Mouse (Mus musculus): ENCODE measurements around the gene Ndufa5. TPM values are rescaled to one million over a fixed set of nuclear protein-coding genes. Genes with fewer than 3 reads are reported as not detected.

Ndufa5 gene
- polyA plus RNA-seq, 1 experiment from 2014 or later, result 671 TPM

DNA sequence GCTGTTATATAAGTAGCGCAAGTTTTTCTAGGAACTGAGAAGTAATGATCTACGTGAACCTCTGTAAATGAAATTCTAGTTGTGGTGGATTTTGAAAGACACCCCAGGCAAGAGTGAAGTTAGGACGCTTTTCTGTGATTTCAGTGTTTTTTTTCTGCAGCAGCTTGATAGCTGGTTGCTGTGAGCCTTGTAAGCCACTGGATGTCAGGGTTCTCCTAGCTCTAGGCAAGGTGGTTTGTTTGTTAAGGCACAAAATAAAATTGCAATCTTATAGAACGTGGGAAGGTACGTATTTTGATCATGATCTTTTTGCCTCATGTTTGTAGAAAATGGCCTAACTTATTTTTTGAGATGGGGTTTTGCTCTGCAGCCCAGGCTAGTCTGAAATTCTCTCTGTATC lies 41.1 kb upstream of the Ndufa5 start:
- WGBS, result 85% methylated on average over 5 of the region's 5 CpGs
- no peak overlapping the region for H3K4me2 ChIP-seq (replicated peaks; ENCODE audit: low read depth)
- H3K9ac ChIP-seq (ENCODE audit: low read depth, low read length), result no peak overlapping the region
- H3K36me3 ChIP-seq (ENCODE audit: control insufficient read depth, insufficient read depth), result no peaks in the 10 kb centered on the region
- ATAC-seq, result no peak
- no peaks in the 10 kb centered on the region for H3K4me1 ChIP-seq (replicated peaks; ENCODE audit: control insufficient read depth, insufficient read depth, low read length)
- H3K27me3 ChIP-seq (replicated peaks; ENCODE audit: control insufficient read depth, insufficient read depth, low read length), result no peaks in the 10 kb centered on the region
- H3K4me3 ChIP-seq (ENCODE audit: low read depth, low read length), result no peak overlapping the region
- peak; percentile 46 for TF ChIP-seq CTCF (IDR thresholded peaks at IDR 0.05; ENCODE audit: low read depth)
- no peak overlapping the region for H3K27ac ChIP-seq (ENCODE audit: low read depth, low read length)
- no peaks in the 10 kb centered on the region for H3K9me3 ChIP-seq (ENCODE audit: control insufficient read depth)

GRCm38 (mm10) chr6:24564886-24565285 lies 37.1 kb upstream of the Ndufa5 start:
- H3K4me3 ChIP-seq (ENCODE audit: low read depth, low read length), result no peak overlapping the region
- no peak overlapping the region for H3K4me2 ChIP-seq (replicated peaks; ENCODE audit: low read depth)
- H3K27me3 ChIP-seq (replicated peaks; ENCODE audit: control insufficient read depth, insufficient read depth, low read length), result no peaks in the 10 kb centered on the region
- H3K9ac ChIP-seq (ENCODE audit: low read depth, low read length), result no peak overlapping the region
- H3K27ac ChIP-seq (ENCODE audit: low read depth, low read length), result no peak overlapping the region
- no peaks in the 10 kb centered on the region for H3K9me3 ChIP-seq (ENCODE audit: control insufficient read depth)
- no peaks in the 10 kb centered on the region for H3K36me3 ChIP-seq (ENCODE audit: control insufficient read depth, insufficient read depth)
- WGBS, result 92% methylated on average over 1 of the region's 1 CpGs
- no peaks in the 10 kb centered on the region for H3K4me1 ChIP-seq (replicated peaks; ENCODE audit: control insufficient read depth, insufficient read depth, low read length)
- TF ChIP-seq CTCF (IDR thresholded peaks at IDR 0.05; ENCODE audit: low read depth), result no peak
- no peak for ATAC-seq

GRCm38 (mm10) chr6:24564081-24564480 lies 36.3 kb upstream of the Ndufa5 start:
- Histone ChIP-seq H3K4me3 (ENCODE audit: low read depth, low read length) (no peak overlapping the region), H3K36me3 (ENCODE audit: control insufficient read depth, insufficient read depth) (no peaks in the 10 kb centered on the region), H3K4me1 (replicated peaks; ENCODE audit: control insufficient read depth, insufficient read depth, low read length) (no peaks in the 10 kb centered on the region), H3K9ac (ENCODE audit: low read depth, low read length) (no peak overlapping the region), H3K27me3 (replicated peaks; ENCODE audit: control insufficient read depth, insufficient read depth, low read length) (no peaks in the 10 kb centered on the region), H3K27ac (ENCODE audit: low read depth, low read length) (no peak overlapping the region), H3K9me3 (ENCODE audit: control insufficient read depth) (no peaks in the 10 kb centered on the region), H3K4me2 (replicated peaks; ENCODE audit: low read depth) (no peak overlapping the region)
- no peak for TF ChIP-seq CTCF (IDR thresholded peaks at IDR 0.05; ENCODE audit: low read depth)
- whole genome bisulfite sequencing, result 70% methylated on average over 9 of the region's 9 CpGs
- ATAC-seq, result no peak

- Histone ChIP-seq H3K27ac (ENCODE audit: low read depth, low read length) (no peak overlapping the region), H3K36me3 (ENCODE audit: control insufficient read depth, insufficient read depth) (no peaks in the 10 kb centered on the region), H3K4me1 (replicated peaks; ENCODE audit: control insufficient read depth, insufficient read depth, low read length) (no peaks in the 10 kb centered on the region), H3K27me3 (replicated peaks; ENCODE audit: control insufficient read depth, insufficient read depth, low read length) (no peaks in the 10 kb centered on the region), H3K4me2 (replicated peaks; ENCODE audit: low read depth) (no peak overlapping the region), H3K4me3 (ENCODE audit: low read depth, low read length) (no peak overlapping the region), H3K9me3 (ENCODE audit: control insufficient read depth) (no peaks in the 10 kb centered on the region), H3K9ac (ENCODE audit: low read depth, low read length) (no peak overlapping the region)
- ATAC-seq, result no peak
- no peak for TF ChIP-seq CTCF (IDR thresholded peaks at IDR 0.05; ENCODE audit: low read depth)
- 82% methylated on average over 2 of the region's 2 CpGs for WGBS
These were observed 27.7 kb upstream of the Ndufa5 start for GRCm38 (mm10) chr6:24555488-24555887.

DNA sequence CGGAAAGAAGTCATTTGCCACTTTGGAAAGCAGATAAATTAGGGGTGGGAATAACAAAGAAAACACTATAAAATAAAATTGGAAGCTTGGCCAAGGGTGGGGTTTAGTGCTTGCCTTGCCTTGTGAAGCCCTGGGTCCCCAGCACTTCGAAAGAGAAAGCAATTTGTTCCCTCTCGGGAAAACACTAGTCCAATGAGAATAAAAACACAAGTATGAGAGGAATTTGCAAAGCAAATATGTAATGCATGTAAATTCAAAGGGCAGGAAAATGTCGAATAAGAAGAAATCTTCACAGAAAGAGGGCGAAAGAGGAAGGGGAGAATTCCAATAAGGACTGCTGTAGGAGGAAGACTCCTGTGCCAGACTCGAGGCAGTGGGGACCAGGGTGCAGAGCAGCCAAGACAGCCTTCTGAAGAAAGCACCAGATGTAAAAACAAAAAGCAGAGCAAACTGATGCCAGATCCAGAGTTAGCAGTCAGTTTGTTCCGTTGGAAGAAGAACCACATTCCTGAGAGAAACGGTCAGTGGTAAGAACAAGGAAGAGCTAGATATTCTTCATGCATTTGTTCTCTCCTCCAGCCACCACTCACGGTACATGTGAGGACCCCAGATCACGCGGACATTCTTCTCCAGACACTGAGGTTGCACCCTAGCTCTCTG lies 26.7 kb upstream of the Ndufa5 start:
- Histone ChIP-seq H3K9me3 (ENCODE audit: control insufficient read depth) (no peaks in the 10 kb centered on the region), H3K4me1 (replicated peaks; ENCODE audit: control insufficient read depth, insufficient read depth, low read length) (no peaks in the 10 kb centered on the region), H3K4me2 (replicated peaks; ENCODE audit: low read depth) (peak overlapping the region; percentile 40), H3K27me3 (replicated peaks; ENCODE audit: control insufficient read depth, insufficient read depth, low read length) (no peaks in the 10 kb centered on the region), H3K27ac (ENCODE audit: low read depth, low read length) (no peak overlapping the region), H3K9ac (ENCODE audit: low read depth, low read length) (no peak overlapping the region), H3K4me3 (ENCODE audit: low read depth, low read length) (0 out of 2 replicates have a peak overlapping the region, but pooled peaks have one; percentile 7), H3K36me3 (ENCODE audit: control insufficient read depth, insufficient read depth) (no peaks in the 10 kb centered on the region)
- no peak for ATAC-seq
- TF ChIP-seq CTCF (IDR thresholded peaks at IDR 0.05; ENCODE audit: low read depth), result no peak
- WGBS, result 48% methylated on average over 11 of the region's 11 CpGs

DNA sequence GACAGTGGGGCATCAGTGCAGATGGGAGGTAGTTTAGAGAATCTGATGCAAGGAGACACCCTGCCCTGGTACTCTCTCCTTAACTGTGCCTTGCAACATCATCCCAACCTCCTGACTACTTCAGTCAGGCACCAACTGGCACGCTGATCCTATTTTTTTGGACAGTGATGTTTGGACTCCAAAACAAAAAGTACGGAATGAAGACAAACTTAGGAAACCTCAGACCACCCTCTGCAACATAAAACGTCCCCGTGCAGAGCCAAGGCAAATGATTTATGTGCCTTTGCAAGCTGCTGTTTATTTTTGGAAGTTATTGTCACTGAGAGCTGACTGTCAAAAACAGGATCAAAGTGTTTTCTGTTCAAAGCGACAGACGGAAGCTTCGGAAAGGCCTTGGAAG lies 24.2 kb upstream of the Ndufa5 start:
- Histone ChIP-seq H3K4me2 (replicated peaks; ENCODE audit: low read depth) (no peak overlapping the region), H3K4me3 (ENCODE audit: low read depth, low read length) (no peak overlapping the region), H3K27ac (ENCODE audit: low read depth, low read length) (no peak overlapping the region), H3K27me3 (replicated peaks; ENCODE audit: control insufficient read depth, insufficient read depth, low read length) (no peaks in the 10 kb centered on the region), H3K36me3 (ENCODE audit: control insufficient read depth, insufficient read depth) (no peaks in the 10 kb centered on the region), H3K9me3 (ENCODE audit: control insufficient read depth) (no peaks in the 10 kb centered on the region), H3K4me1 (replicated peaks; ENCODE audit: control insufficient read depth, insufficient read depth, low read length) (no peaks in the 10 kb centered on the region), H3K9ac (ENCODE audit: low read depth, low read length) (no peak overlapping the region)
- TF ChIP-seq CTCF (IDR thresholded peaks at IDR 0.05; ENCODE audit: low read depth), result no peak
- ATAC-seq, result no peak
- WGBS, result 48% methylated on average over 7 of the region's 7 CpGs
